Mouse (Mus musculus): ENCODE measurements around the gene B4galt4. TPM values are rescaled to one million over a fixed set of nuclear protein-coding genes. Genes with fewer than 3 reads are reported as not detected.

Gene B4galt4
- 12.4 and 26.6 TPM in 2 replicates for total RNA-seq (2014; rRNA removed; ENCODE audit: low replicate concordance)
- polyA plus RNA-seq (2015; fragmentation: Nextera tagmentation; extraction: Ambion mirVana) = 12.6 and 14.5 TPM in 2 replicates

DNA sequence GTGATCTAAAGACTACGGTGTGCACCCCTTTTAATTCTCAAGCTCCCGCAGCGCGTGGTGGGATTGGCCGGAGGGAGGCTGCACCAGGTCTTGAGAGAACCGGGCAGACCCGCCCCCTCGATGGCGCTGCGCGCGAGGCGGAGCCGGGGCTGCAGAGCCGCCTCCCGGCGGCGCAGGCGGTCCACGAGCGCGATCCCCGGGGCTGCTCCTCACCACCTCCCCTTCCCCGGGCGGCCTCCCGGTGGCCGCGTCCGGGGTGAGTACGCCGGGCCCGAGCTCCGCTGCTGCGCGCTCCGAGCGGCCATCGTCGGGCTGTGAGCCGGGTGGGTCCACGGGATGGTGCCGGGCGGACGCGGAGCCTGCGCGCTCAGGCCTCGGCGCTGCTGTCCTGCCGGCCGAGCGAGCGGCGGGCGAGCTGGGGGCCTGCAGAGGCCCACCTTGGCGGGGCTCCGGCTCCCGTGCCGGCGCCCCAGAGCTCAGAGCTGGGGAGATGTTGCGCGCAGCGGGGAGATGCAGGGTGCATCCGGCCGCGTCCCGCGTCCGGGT, at the start of gene B4galt4:
TSS of gene B4galt4 (plus strand) at position 152 of the 546 bp plus-strand sequence.
- Histone ChIP-seq H3K36me3 (replicated peaks; ENCODE audit: control insufficient read depth, insufficient read depth, low read length) (0 out of 2 replicates have a peak, but pooled peaks cover 11% of the 10 kb centered on the region), H3K9me3 (replicated peaks; ENCODE audit: control insufficient read depth, low read length) (no peaks in the 10 kb centered on the region), H3K4me3 (ENCODE audit: low read depth, low read length) (peak within 1 kb of the TSS; percentile 58), H3K4me1 (ENCODE audit: control insufficient read depth, insufficient read depth) (peaks cover 4% of the 10 kb centered on the region; the same call in 1 of the 2 replicates), H3K9ac (replicated peaks; ENCODE audit: low read depth, low read length) (peak within 1 kb of the TSS; percentile 52), H3K27ac (ENCODE audit: low read depth) (peak within 1 kb of the TSS; percentile 43), H3K27me3 (ENCODE audit: control insufficient read depth, insufficient read depth, low read length) (no peaks in the 10 kb centered on the region), H3K4me2 (ENCODE audit: low read depth, low read length) (peak within 1 kb of the TSS; percentile 78)
- TF ChIP-seq CTCF (IDR thresholded peaks at IDR 0.05; ENCODE audit: low read depth) (no peak), EP300 (IDR thresholded peaks at IDR 0.05; ENCODE audit: low read depth) (no peak)
- under 1% methylated on average over 64 of the region's 69 CpGs for WGBS
- DNase-seq (ENCODE audit: low spot score) = peak; percentile 49
- ATAC-seq (ENCODE audit: insufficient read depth, low read depth) = peak; percentile 94

GRCm38 (mm10) chr16:38694906-38695540, 47.0 kb upstream of the B4galt4 start:
- DNase-seq (ENCODE audit: low spot score) = no peak
- no peak; the same call in 1 of the 2 replicates for ATAC-seq (ENCODE audit: insufficient read depth, low read depth)
- Histone ChIP-seq H3K27ac (ENCODE audit: low read depth) (peak overlapping the region; percentile 24; the same call in 1 of the 2 replicates), H3K9me3 (replicated peaks; ENCODE audit: control insufficient read depth, low read length) (no peaks in the 10 kb centered on the region), H3K4me3 (ENCODE audit: low read depth, low read length) (no peak overlapping the region), H3K36me3 (replicated peaks; ENCODE audit: control insufficient read depth, insufficient read depth, low read length) (peaks cover 45% of the 10 kb centered on the region), H3K4me1 (ENCODE audit: control insufficient read depth, insufficient read depth) (peaks cover 37% of the 10 kb centered on the region), H3K9ac (replicated peaks; ENCODE audit: low read depth, low read length) (no peak overlapping the region), H3K27me3 (ENCODE audit: control insufficient read depth, insufficient read depth, low read length) (no peaks in the 10 kb centered on the region), H3K4me2 (ENCODE audit: low read depth, low read length) (no peak overlapping the region)
- WGBS = 67% methylated on average over 6 of the region's 6 CpGs
- TF ChIP-seq CTCF (IDR thresholded peaks at IDR 0.05; ENCODE audit: low read depth) (no peak), EP300 (IDR thresholded peaks at IDR 0.05; ENCODE audit: low read depth) (no peak)

DNA sequence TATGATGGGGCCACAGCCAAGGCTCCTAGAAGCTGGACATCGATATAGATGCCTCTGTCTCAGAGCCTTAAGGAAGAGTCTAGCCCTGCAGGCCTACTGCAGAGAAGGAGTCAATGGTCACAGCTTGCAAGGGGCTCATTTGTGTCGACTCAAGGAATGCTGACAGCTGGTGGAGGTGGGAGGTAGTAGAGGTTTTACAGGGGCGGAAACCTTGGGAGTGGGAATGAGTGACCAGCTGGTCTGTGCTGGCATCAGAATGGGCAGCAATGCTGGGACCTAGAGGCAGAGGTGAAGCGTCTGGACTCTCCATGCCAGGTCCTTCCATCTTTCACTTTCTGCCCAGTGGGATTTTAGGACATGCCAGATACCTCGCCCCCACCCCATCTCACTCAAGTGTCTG, 46.5 kb upstream of the B4galt4 start:
- no peak for ATAC-seq (ENCODE audit: insufficient read depth, low read depth)
- Histone ChIP-seq H3K4me1 (ENCODE audit: control insufficient read depth, insufficient read depth) (peaks cover 37% of the 10 kb centered on the region), H3K4me3 (ENCODE audit: low read depth, low read length) (no peak overlapping the region), H3K4me2 (ENCODE audit: low read depth, low read length) (no peak overlapping the region), H3K9me3 (replicated peaks; ENCODE audit: control insufficient read depth, low read length) (no peaks in the 10 kb centered on the region), H3K36me3 (replicated peaks; ENCODE audit: control insufficient read depth, insufficient read depth, low read length) (peaks cover 39% of the 10 kb centered on the region), H3K27me3 (ENCODE audit: control insufficient read depth, insufficient read depth, low read length) (no peaks in the 10 kb centered on the region), H3K9ac (replicated peaks; ENCODE audit: low read depth, low read length) (no peak overlapping the region), H3K27ac (ENCODE audit: low read depth) (0 out of 2 replicates have a peak overlapping the region, but pooled peaks have one; percentile 3)
- 77% methylated on average over 5 of the region's 5 CpGs for WGBS
- no peak for DNase-seq (ENCODE audit: low spot score)
- no peak for TF ChIP-seq EP300 (IDR thresholded peaks at IDR 0.05; ENCODE audit: low read depth)
- TF ChIP-seq CTCF (IDR thresholded peaks at IDR 0.05; ENCODE audit: low read depth) = no peak

- no peak overlapping the region for H3K4me2 ChIP-seq (ENCODE audit: low read depth, low read length)
- no peak for ATAC-seq (ENCODE audit: insufficient read depth, low read depth)
These were observed 44.5 kb upstream of the B4galt4 start for GRCm38 (mm10) chr16:38697611-38698010.

GRCm38 (mm10) chr16:38700392-38701162, 41.5 kb upstream of the B4galt4 start:
- DNase-seq (ENCODE audit: low spot score) = peak; percentile 52
- Histone ChIP-seq H3K27me3 (ENCODE audit: control insufficient read depth, insufficient read depth, low read length) (no peaks in the 10 kb centered on the region), H3K36me3 (replicated peaks; ENCODE audit: control insufficient read depth, insufficient read depth, low read length) (peaks cover 16% of the 10 kb centered on the region; the same call in 1 of the 2 replicates), H3K4me3 (ENCODE audit: low read depth, low read length) (no peak overlapping the region), H3K27ac (ENCODE audit: low read depth) (peak overlapping the region; percentile 61; the same call in 1 of the 2 replicates), H3K9ac (replicated peaks; ENCODE audit: low read depth, low read length) (no peak overlapping the region), H3K4me2 (ENCODE audit: low read depth, low read length) (peak overlapping the region; percentile 24), H3K4me1 (ENCODE audit: control insufficient read depth, insufficient read depth) (peaks cover 42% of the 10 kb centered on the region), H3K9me3 (replicated peaks; ENCODE audit: control insufficient read depth, low read length) (no peaks in the 10 kb centered on the region)
- TF ChIP-seq CTCF (IDR thresholded peaks at IDR 0.05; ENCODE audit: low read depth) (no peak), EP300 (IDR thresholded peaks at IDR 0.05; ENCODE audit: low read depth) (no peak)
- ATAC-seq (ENCODE audit: insufficient read depth, low read depth) = no peak; the same call in 1 of the 2 replicates
- 42% methylated on average over 16 of the region's 16 CpGs for WGBS

More at GRCm38 (mm10) chr16:38697611-38698010, 44.5 kb upstream of the B4galt4 start:
- TF ChIP-seq CTCF (IDR thresholded peaks at IDR 0.05; ENCODE audit: low read depth) = no peak
- TF ChIP-seq EP300 (IDR thresholded peaks at IDR 0.05; ENCODE audit: low read depth) = no peak
- no peak overlapping the region for H3K9ac ChIP-seq (replicated peaks; ENCODE audit: low read depth, low read length)
- 90% methylated on average over 5 of the region's 5 CpGs for WGBS
- peaks cover 53% of the 10 kb centered on the region for H3K4me1 ChIP-seq (ENCODE audit: control insufficient read depth, insufficient read depth)
- H3K4me3 ChIP-seq (ENCODE audit: low read depth, low read length) = no peak overlapping the region
- H3K9me3 ChIP-seq (replicated peaks; ENCODE audit: control insufficient read depth, low read length) = no peaks in the 10 kb centered on the region
- no peak overlapping the region for H3K27ac ChIP-seq (ENCODE audit: low read depth)
- DNase-seq (ENCODE audit: low spot score) = no peak
- no peaks in the 10 kb centered on the region for H3K27me3 ChIP-seq (ENCODE audit: control insufficient read depth, insufficient read depth, low read length)
- peaks cover 31% of the 10 kb centered on the region for H3K36me3 ChIP-seq (replicated peaks; ENCODE audit: control insufficient read depth, insufficient read depth, low read length)

All from heart, postnatal 0 days (tissue).